Mouse (Mus musculus) mature B cell (primary cell): ENCODE results near the gene Uhmk1.

ENCODE experiments used
- in situ Hi-C: fragments of 300-500 bp; cut with MboI; formaldehyde crosslinking; loops from 2 replicates; pipeline ENCODE4 v1.14.3; 2019

Gene Uhmk1

GRCm38 (mm10) chr1:170175848-170176247 is 39.3 kb downstream of the Uhmk1 start:
- in situ Hi-C loops, result no loop called here

- in situ Hi-C loops, result loop anchor here (25.0 kb wide), 1 partner anchor 213 kb away; the partner anchor contains the start of gene Hsd17b7
These were observed 40.3 kb downstream of the Uhmk1 start, which contains the start of gene Uap1 for GRCm38 (mm10) chr1:170174814-170175332. TSS of gene Uap1 (minus strand) at chr1:170174957.

- in situ Hi-C loops, result loop anchor here (25.0 kb wide), 1 partner anchor 212 kb away; the partner anchor contains the start of gene Hsd17b7
These were observed 41.0 kb downstream of the Uhmk1 start for GRCm38 (mm10) chr1:170173991-170174813.

- in situ Hi-C loops, result loop anchor here (25.0 kb wide), 1 partner anchor 205 kb away; the partner anchor contains the start of gene Hsd17b7
These were observed 47.4 kb downstream of the Uhmk1 start for GRCm38 (mm10) chr1:170167781-170168180.

GRCm38 (mm10) chr1:170164913-170165312 is 50.3 kb downstream of the Uhmk1 start:
- in situ Hi-C loops, result loop anchor here (25.0 kb wide), 1 partner anchor 203 kb away; the partner anchor contains the start of gene Hsd17b7

- in situ Hi-C loops, result loop anchor here (25.0 kb wide), 1 partner anchor 202 kb away; the partner anchor contains the start of gene Hsd17b7
These were observed 51.1 kb downstream of the Uhmk1 start for GRCm38 (mm10) chr1:170164053-170164614.

GRCm38 (mm10) chr1:170163398-170163943 is 51.7 kb downstream of the Uhmk1 start:
- in situ Hi-C loops, result loop anchor here (25.0 kb wide), 1 partner anchor 201 kb away; the partner anchor contains the start of gene Hsd17b7

- in situ Hi-C loops, result loop anchor here (25.0 kb wide), 1 partner anchor 200 kb away; the partner anchor contains the start of gene Hsd17b7
These were observed 53.3 kb downstream of the Uhmk1 start for GRCm38 (mm10) chr1:170161852-170162251.

GRCm38 (mm10) chr1:170160397-170160938 is 54.7 kb downstream of the Uhmk1 start:
- in situ Hi-C loops, result loop anchor here (25.0 kb wide), 1 partner anchor 198 kb away; the partner anchor contains the start of gene Hsd17b7

- in situ Hi-C loops, result loop anchor here (25.0 kb wide), 1 partner anchor 197 kb away; the partner anchor contains the start of gene Hsd17b7
These were observed 55.5 kb downstream of the Uhmk1 start for GRCm38 (mm10) chr1:170159707-170160106.

GRCm38 (mm10) chr1:170155761-170156160 is 59.4 kb downstream of the Uhmk1 start:
- in situ Hi-C loops, result loop anchor here (25.0 kb wide), 1 partner anchor 193 kb away; the partner anchor contains the start of gene Hsd17b7

- in situ Hi-C loops, result loop anchor here (25.0 kb wide), 1 partner anchor 193 kb away; the partner anchor contains the start of gene Hsd17b7
These were observed 59.9 kb downstream of the Uhmk1 start for GRCm38 (mm10) chr1:170155298-170155697.

- in situ Hi-C loops, result loop anchor here (25.0 kb wide), 1 partner anchor 192 kb away; the partner anchor contains the start of gene Hsd17b7
These were observed 61.2 kb downstream of the Uhmk1 start for GRCm38 (mm10) chr1:170153986-170154385.

GRCm38 (mm10) chr1:170152552-170152951 is 62.6 kb downstream of the Uhmk1 start:
- in situ Hi-C loops, result loop anchor here (25.0 kb wide), 1 partner anchor 190 kb away; the partner anchor contains the start of gene Hsd17b7

- in situ Hi-C loops, result loop anchor here (25.0 kb wide), 1 partner anchor 189 kb away; the partner anchor contains the start of gene Hsd17b7
These were observed 64.3 kb downstream of the Uhmk1 start for GRCm38 (mm10) chr1:170150870-170151269.

GRCm38 (mm10) chr1:170149756-170150155 is 65.4 kb downstream of the Uhmk1 start:
- in situ Hi-C loops, result loop anchor here (25.0 kb wide), 1 partner anchor 187 kb away; the partner anchor contains the start of gene Hsd17b7

- in situ Hi-C loops, result no loop called here
These were observed 66.7 kb downstream of the Uhmk1 start for GRCm38 (mm10) chr1:170148536-170148935.

- in situ Hi-C loops, result no loop called here
These were observed 67.3 kb downstream of the Uhmk1 start for GRCm38 (mm10) chr1:170147651-170148448.

- in situ Hi-C loops, result no loop called here
These were observed 69.6 kb downstream of the Uhmk1 start for GRCm38 (mm10) chr1:170145606-170146005.
